Mouse (Mus musculus): ENCODE results near the gene Pih1d1. TPM values are rescaled to one million over a fixed set of nuclear protein-coding genes. Genes with fewer than 3 reads are reported as not detected.
A peak's percentile ranks its signal among the peaks of the same experiment; 100 is the strongest.
"Not testable (repeated sequence)": the region's sequence is repeated elsewhere in the genome, so short reads cannot be mapped to it uniquely, and the experiment has no call there.

Gene Pih1d1
- polyA plus RNA-seq, 3 experiments from 2014 or later: 42.9 to 50.6 (median 50.5) TPM

DNA sequence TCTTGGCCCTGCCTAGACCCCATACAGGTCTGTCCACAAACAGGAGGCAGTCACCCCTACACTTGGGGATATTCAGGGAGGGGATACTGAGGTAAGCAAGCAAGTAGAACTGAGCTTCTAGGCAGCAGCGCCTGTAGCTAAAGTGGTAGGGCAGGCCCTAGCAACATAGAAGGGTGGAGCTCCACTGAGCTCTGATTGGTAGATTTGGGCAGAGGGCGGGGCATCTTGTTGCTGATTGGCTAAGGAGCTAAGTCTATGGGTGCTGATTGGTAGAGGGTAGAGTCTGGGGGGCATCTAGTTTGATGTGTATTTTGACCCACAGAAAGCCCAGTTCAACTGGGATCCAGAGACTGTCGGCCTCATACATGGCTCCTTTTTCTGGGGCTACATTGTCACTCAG, 15.4 kb downstream of the Pih1d1 start:
- no peak for ATAC-seq

DNA sequence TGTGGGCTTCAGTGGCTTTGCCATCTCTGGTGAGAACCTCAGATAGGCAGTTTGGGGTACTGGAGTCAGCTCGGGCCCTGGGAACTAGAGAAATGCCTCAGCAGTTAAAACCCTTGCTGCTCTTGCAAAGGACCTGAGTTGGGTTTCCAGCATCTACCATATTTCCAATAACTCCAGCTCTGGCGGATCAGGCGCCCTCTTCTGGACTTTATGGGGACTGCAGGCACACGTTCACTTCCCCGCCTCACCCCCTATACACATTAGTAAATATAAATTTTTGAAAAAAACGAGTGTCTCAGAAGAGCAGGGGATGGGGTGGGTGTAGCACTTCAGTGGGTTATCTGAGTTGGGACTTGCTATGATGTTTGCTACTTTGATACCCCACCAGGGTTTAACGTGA, 18.9 kb downstream of the Pih1d1 start:
- no peak for ATAC-seq

DNA sequence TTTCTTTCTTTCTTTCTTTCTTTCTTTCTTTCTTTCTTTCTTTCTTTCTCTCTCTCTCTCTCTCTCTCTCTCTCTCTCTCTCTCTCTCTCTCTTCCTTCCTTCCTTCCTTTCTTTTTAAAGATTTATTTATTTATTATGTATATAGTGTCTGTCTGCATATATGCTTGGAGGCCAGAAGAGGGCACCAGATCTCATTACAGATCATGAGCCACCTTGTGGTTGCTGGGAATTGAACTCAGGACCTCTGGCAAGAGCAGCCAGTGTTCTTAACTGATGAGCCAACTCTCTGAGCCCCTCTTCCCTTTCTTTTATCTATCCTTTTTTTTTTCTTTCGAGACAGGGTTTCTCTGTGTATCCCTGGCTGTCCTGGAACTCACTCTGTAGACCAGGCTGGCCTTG, 19.7 kb downstream of the Pih1d1 start:
- ATAC-seq: not testable (repeated sequence)

DNA sequence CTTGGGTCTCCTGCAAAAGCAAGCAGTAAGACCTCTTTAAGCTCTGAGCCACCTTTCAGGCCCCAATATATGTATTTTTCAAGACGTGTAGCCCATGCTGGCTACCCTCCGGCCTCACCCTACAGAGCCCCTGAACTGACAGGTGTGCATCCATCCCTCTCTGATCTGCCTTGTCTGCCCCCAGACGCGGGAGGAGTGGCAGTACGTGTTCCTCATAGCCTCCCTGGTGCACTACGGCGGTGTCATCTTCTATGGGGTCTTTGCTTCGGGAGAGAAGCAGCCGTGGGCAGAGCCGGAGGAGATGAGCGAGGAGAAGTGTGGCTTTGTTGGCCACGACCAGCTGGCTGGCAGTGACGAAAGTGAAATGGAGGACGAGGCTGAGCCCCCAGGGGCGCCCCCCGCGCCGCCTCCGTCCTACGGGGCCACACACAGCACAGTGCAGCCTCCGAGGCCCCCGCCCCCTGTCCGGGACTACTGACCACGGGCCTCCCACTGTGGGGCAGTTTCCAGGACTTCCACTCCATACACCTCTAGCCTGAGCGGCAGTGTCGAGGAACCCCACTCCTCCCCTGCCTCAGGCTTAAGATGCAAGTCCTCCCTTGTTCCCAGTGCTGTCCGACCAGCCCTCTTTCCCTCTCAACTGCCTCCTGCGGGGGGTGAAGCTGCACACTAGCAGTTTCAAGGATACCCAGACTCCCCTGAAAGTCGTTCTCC, 20.6 kb downstream of the Pih1d1 start:
- ATAC-seq: no peak

DNA sequence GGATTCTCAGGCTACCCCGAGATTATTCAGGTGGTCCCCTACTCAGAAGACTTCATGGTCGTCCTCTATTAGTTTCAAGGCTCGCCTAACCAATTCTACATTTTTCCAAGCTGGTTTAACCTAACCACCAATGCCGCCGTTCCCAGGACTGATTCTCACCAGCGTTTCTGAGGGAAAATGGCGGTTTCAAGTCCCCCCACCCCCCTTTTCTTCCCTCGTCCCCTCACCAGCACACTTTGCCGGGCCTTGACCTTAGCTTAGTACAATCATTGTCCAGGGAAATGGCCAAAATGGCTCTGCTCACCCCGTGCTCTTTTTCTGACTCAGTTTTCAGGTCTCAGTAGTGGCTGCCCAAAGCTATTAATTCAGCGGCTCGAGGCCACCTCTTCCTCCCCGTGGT, 21.3 kb downstream of the Pih1d1 start:
- ATAC-seq: no peak

DNA sequence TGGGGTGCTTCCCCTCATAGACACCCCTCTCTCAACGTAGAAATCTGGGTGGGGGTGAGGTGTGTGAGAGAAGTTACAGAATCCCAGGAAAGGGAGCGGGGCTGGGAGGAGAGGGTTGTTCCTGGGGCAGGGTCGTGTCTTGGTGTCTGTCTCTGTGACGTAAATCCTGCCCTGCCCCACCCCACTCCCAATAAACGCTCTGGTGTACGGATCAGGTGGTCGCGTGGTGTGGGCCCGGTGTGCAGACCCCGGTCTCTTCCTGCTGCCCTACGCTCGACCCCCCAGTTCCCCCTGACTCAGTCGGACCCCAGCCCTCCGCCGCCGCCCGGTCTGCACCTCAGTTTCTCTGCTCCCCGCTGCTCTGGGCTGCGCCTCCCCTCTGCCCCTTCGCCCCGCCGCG, 21.8 kb downstream of the Pih1d1 start:
- no peak for ATAC-seq

DNA sequence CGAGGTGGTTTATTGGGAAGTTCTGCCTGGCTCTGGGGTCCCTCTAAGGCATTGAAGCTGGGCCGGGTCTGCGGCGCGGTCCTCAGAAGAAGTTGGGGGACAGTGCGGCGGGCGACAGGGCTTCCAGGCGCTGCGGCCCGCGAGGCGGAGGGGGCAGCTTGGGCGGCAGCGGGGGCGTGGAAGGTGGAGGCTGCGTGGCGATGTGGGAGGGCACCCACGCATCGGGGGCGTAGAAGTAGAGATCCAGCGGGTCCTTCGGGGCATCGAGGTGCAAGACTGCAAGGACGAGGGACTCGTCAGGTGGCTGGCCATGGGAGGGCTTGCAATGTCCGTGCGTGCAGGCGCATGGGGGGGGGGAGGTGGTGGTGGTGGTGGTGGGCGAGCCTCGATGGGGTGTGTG, 22.3 kb downstream of the Pih1d1 start:
- no peak for ATAC-seq

DNA sequence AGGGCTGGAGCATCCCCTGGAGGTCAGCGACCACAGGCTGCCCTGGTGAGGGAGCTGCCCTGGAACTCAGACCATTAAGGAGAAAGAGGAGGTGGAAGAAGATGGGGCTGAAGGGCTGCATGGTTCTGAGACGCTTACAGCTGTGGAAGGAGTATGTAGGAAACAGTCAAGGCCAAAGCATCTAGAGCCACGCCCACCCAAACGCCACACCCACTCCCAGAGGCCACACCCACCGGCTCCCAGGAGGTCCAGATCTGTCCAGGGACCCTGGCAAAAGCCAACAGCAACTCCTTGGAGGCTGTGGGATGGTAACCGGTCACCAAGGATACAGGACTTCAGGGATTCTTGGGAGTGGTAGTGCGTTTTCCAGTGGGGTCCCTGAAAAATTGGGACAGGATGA, 24.4 kb downstream of the Pih1d1 start:
- no peak for ATAC-seq

DNA sequence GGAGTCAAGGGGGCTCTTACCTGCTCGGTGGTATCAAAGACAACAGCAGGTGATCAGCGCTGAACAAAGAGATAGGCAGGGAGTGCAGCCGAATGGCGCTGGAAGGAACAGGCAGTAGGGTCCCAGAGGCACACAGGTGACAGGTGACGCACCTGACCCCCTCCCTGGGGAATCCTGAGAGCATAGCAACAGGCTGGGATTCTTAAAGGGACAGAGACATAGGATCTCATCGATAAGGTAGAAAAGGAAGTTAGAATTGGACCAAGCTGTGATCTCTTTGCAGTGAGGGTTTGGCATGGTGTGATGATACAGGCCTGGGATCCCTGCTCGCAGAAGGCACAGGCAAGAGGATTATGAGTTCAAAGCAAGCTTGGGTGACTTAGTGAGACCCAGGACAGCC, 25.4 kb downstream of the Pih1d1 start, which contains the start of gene Gfy:
Gfy (minus strand) TSS at position 101 of the 400 bp plus-strand sequence.
- ATAC-seq: no peak

DNA sequence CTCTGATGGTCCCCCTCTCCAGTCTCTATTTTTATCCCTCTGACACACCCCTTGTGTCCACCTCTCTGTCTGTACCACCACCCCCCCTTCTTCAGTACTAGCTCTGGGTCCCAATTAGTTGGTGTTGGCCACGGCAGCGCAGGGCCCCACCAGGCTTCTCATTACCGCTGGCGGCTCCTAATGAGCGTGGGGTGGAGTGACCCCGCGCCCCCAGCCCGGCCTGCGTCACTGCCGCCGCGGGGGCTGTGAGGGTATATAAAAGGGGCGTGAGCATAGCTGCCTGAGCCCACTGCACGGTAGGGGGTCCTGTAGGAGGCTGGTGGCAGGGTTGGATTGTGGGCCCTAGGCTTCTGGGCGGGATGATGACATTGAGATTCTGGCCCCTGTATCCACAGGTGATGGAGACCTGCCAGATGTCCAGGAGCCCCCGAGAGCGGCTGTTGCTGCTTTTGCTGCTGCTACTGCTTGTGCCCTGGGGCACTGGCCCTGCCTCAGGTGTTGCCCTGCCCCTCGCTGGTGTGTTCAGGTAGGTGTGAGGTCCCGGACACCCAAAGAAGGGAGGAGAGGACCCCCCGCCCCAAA, 26.9 kb downstream of the Pih1d1 start, which contains the start of gene Pth2:
Pth2 (plus strand) TSS at position 100 of the 582 bp plus-strand sequence.
- ATAC-seq: no peak

DNA sequence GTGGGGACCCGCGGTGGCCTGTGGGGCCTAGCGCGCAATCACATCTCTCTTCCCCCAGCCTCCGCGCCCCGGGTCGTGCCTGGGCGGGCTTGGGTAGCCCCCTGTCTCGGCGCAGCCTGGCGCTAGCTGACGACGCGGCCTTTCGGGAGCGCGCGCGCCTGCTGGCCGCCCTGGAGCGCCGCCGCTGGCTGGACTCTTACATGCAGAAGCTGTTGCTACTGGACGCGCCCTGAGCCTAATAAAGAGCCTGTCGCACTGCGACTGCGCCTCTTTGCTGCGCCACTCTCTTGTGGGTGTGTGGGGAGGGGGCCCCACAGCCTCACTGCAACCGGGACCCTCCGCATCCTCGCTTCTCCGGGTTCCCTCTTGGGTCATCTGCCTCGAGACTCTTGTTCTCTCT, 27.4 kb downstream of the Pih1d1 start:
- no peak for ATAC-seq

DNA sequence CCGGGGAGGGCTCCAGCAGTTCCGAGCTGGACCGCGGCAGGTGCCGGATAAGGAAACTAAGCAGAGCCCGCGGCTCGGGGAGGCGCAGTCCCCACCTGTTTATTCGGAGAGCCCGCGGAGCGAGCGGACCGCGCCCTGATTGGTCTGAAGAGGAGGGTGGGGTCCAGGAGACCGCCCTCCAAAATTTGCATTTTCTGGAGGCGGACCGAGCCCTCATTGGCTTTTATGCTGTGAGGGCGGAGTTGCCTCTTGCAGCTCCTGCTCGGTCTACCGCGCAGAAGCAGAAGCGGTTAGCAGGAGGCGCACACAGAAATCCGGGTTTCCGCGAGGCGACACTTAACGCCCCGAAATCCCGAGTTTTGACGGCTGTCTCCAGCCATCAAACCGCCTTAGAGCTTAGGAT, 28.1 kb downstream of the Pih1d1 start:
- ATAC-seq: peak; percentile 94

DNA sequence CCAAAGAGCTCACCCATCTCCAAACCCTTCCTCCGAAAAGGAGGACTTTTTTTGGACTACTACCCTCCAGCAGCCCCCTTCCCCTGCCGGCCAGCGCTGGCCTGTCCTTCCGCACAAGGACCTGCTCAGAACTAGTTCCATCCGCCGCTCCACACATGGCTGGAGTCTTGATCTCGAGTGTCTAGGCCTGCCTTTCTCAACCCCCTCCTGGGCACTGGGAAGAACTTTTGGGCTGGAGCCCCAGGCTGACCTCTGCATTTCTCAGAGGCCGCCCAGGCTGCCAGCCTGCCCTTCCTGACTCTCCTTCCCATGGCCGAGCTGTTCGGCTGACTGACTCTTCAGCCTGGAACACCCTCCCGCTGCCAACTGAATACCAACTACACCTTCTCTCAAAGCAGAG, 28.5 kb downstream of the Pih1d1 start:
- ATAC-seq: no peak

DNA sequence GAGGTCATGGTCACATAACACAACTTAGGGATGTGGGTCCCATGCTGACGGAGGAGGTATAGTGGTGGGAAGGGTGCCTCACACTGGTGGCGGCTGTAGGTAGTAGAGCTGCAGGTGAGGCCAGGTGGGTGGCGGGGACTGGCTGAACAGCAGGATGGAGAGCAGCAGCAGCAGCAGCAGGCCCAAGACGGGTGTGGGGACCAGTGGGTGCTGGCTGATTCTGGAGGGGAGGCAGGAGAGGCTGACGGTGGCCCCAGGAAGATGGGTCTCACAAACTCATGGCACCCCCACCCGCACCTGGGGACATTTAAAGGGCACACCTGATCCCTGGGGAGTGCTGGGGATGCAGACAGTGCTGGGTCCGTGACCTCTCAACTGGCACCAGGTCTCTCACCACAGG, 29.6 kb downstream of the Pih1d1 start:
- ATAC-seq: no peak

DNA sequence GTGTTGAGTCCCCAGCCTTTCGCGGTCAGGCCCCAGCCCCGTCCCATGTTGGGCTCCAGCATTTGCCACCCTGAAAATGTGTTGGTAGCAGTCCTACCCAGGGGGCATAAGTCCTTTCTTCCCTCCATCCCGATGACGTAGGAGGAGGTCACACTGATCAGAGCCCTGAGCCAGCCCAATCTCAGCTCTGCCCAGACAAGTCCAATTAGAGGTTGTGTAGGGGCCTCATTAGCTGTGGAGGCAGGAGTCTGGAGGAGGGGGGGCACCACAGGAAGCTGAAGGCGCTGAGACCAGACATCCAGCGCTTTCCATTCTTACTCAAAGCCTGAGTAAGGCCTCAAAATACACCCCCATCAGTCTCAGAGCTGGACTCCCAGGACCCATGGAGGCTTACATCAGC, 31.8 kb downstream of the Pih1d1 start:
- no peak for ATAC-seq

DNA sequence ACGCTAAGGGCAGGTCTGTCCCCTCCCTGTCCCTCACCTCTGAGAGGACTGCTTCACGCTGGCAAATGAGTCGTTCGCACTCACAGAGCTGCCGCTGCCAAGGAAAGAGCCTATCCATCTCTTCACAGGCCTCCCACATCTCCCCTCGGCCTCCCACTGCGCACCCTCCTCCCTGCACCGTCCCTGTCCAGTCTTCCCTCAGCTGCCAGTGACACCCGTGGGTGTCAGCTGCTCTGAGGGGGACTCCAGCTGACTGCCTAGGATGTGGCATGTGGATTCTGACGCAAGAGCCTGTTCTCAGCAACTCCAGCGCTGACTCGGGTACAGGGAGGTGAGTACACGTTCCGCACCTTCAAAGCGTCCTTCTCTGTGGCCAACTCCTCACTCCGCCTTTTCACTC, 35.5 kb downstream of the Pih1d1 start:
- no peak for ATAC-seq

DNA sequence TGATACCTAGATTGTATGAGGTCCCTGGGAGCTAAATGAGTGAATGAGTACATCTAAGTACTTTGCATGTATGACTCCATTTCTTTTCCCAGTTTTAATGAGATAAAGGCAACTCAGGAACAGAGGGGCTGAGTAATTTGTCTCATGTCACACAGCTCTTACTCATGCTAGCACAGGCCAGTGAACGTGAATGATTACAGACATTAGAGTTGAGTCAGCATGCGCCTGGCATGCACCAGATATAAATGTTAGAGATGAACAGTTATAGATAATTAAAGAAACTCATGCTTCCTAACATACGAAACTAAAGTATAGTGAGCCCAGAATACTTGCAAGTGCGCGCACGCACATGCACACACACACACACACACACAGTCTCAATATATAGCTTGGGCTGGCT, 36.1 kb downstream of the Pih1d1 start:
- ATAC-seq: no peak

DNA sequence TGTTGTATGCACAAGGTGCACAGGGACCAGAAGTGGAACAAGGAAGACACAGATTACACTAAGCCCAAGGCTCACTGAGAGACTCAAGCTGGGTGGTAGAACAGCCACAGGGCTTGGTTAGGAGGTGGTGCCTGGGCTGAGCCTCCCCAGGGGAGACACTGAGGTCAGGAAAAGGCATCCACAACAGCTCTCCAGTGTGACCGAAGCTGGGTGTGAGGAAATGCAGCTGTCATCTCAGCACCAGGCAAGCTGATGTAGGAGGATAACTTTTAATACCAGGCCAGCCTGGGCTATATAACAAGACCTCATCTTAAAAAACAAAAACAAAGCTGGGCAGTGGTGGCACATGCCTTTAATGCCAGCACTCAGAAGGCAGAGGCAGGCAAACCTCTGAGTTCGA, 37.1 kb downstream of the Pih1d1 start:
- no peak for ATAC-seq

DNA sequence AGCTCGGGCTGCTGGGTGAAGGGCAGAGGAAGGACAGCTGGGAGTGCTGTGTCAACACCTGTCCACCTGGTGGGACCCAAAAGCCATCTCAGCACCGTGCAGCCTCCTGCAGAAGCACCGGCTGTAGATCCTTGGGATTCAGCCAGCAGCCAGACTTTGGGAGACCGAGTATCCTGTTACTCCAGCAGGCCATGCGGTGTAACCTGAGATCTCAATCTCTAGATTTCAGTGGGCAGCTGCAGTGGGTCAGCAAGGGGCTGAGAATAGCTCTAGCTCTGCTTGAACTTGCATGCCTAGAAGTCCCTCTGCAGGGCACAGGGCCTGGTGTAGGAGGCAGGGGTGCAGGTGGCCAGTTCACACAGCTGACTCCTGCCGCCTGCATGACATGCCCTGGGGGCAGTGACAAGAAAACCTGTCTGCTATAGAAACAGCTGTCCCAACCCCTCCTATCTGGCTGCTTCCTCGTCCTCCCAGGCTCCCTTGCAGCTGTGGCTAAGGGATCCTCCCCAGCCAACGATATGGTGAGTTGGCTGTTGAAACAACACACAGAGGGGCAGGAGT, 37.8 kb downstream of the Pih1d1 start:
- ATAC-seq: no peak

DNA sequence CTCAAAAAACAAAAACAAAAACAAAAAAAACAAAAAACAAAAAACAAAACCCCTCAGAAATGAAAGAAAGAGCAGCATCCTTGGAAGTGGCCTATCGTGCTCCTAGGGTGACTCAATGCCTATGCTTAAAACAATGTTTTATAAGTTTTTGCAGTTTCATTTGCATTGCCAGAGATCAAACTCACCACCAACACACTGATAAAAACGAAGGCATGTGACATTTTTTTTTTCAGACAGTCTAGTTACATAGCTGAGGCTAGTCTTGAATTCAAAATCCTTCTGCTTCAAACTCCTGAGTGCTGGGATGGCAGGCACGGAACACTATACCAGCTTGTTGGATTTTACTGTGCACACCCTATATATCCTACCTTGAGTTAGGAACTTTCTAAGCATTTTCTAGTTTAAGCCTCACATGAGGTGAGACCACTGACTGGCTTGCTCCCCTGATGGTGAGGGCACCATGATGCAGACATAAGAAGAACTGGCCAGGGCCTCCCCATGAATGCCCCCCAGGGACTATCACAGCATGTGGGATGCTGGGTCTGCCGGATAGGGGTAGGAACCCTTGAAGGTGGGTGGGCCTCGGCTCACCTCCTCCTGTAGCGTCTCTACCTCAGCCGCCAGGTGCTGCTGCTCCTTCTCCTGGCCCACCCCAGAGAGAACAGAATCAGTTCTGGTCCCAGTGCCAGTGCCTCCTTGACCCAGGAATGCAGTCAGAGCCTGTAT, 38.6 kb downstream of the Pih1d1 start:
- ATAC-seq: no peak

DNA sequence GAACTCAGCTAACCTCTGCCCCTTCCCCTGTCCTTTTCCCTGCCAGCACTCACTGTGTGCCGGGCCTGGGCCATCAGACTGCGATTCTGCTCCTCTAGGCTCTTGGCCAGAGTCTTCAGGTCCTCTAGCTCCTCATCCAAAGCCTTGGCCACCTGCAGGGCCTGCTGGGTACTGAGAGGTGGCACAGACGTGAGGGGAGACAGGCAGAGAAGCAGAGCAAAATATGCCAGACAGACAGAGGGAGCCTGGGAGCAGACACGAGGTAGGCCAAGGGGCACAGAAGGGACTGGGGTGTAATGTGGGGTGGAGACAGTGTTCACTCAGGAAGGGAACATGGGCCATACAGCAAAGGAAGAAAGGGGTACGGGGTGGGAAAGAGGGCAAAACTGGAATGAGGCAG, 39.3 kb downstream of the Pih1d1 start:
- no peak for ATAC-seq

DNA sequence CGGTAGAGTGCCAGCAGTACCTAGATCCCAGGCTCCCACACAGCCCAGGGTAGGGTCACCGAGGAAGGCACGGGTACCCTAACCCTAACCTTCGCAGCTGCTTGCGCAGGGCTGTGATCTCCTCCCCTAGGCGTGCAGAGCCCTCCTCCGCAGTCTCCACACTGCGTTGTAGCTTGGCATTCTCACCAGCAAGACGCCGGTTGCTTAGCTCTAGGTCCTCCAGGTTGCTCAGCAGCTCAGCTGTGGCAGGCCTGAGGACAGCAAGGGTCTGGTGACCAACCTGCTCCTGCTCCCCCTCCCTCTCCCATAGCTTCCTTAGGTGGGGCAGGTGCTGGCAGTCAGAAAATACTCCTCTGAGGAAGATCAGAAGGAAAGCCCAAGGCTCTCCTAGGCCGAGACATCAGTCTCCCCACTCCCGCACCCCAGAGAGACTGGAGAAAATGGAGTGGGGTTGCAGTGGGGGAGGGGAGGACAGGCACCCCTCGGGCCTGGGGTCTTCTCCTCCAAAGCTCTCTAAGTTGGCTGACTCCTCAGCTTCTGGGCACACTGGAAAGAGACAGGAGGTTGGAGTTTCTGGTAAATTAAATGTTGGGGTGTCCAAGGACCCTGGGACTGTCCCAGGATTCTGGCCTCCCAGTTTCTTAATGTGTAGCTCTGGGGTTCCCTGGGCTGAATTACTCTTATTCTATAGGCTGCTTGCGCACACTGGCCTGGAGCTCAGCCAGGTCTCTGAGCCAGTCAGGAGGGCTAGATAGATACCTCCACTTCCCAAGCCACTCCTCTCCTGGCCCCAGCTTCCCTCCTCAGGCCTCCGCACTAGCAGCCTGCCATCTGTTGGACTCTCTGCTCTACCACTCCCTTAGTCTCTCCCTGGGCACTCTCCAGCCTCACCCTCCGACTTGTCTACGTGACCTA, 40.0 kb downstream of the Pih1d1 start:
- ATAC-seq: no peak
